ENCODE assay signal across 33 mouse cellular contexts in the genomic region with DNA sequence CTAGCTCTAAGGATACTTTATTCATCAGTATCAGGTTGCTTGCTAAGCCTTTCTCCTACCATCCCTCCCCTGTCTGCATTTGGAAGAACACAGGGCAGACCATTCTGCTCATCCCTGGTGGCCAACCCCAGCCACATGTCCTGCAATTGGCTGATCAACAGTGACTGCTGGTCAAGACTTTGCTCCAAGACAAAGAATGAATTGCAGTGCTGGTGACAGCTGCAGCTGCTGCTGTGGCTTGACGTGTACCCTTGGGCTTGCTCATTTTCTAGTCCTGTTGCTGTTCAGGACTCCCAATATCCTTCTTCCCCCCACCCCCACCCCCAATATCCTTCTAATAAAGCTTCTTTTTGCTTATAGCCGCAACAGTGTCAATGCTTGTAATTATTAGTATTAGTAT.
"Had no signal": no experiment of that assay in that cellular context is flagged by ENCODE, and none has a peak within 500 bp of the region (broad histone marks: within the 10 kb centered on the region; RNA-seq: fewer than 3 reads in every experiment).

No protein-coding gene starts in this region.

- H3K36me3 ChIP-seq: heart, embryonic 13.5 days; heart, embryonic 15.5 days; hindbrain, embryonic 10.5 days; hindbrain, embryonic 12.5 days; hindbrain, embryonic 13.5 days; hindbrain, embryonic 15.5 days; intestine, embryonic 15.5 days; kidney, embryonic 15.5 days had no signal

- H3K4me2 ChIP-seq: heart, embryonic 11.5 days; heart, embryonic 13.5 days; heart, embryonic 15.5 days; hindbrain, embryonic 12.5 days; hindbrain, embryonic 13.5 days; hindbrain, embryonic 14.5 days; hindbrain, embryonic 15.5 days; intestine, embryonic 15.5 days; kidney, embryonic 15.5 days had no signal

- H3K27ac ChIP-seq: heart, embryonic 13.5 days; heart, embryonic 15.5 days; hindbrain, embryonic 10.5 days; hindbrain, embryonic 12.5 days; hindbrain, embryonic 13.5 days; hindbrain, embryonic 14.5 days; hindbrain, embryonic 15.5 days; hindbrain, postnatal 0 days; intestine, embryonic 15.5 days; kidney, embryonic 15.5 days; kidney, postnatal 0 days; layer of hippocampus, adult 2 months; left cerebral cortex, adult 2 months had no signal

- H3K4me3 ChIP-seq: heart, embryonic 13.5 days; heart, embryonic 15.5 days; hindbrain, embryonic 10.5 days; hindbrain, embryonic 12.5 days; hindbrain, embryonic 13.5 days; hindbrain, embryonic 15.5 days; intestine, embryonic 15.5 days; kidney, embryonic 15.5 days; layer of hippocampus, adult 2 months; left cerebral cortex, adult 2 months had no signal

- ATAC-seq: hindbrain, embryonic 16.5 days; hindbrain, postnatal 0 days; inflammation-experienced regulatory T-cells, adult 6 months; intestine, embryonic 15.5 days; intestine, embryonic 16.5 days; intestine, postnatal 0 days had no signal

- DNase-seq: heart, postnatal 10 days; heart, postnatal 14 days; heart, postnatal 36 days; heart, postnatal 4 days; kidney, adult 11 months; kidney, adult 18-20 months; kidney, adult 8-10 months; kidney, adult 9 months; kidney, postnatal 10 days; kidney, postnatal 14 days; kidney, postnatal 25 days; kidney, postnatal 36 days; kidney, postnatal 4 days; layer of hippocampus, adult 9-11 months; layer of hippocampus, postnatal 36 days had no signal

- H3K9me3 ChIP-seq: heart, embryonic 15.5 days; hindbrain, embryonic 10.5 days; hindbrain, embryonic 12.5 days; hindbrain, embryonic 13.5 days; hindbrain, embryonic 15.5 days; intestine, embryonic 15.5 days; kidney, embryonic 15.5 days had no signal

- H3K27me3 ChIP-seq: heart, embryonic 13.5 days; heart, embryonic 15.5 days; hindbrain, embryonic 12.5 days; hindbrain, embryonic 13.5 days; hindbrain, embryonic 15.5 days; intestine, embryonic 15.5 days; kidney, embryonic 15.5 days had no signal

- H3K9ac ChIP-seq: heart, embryonic 13.5 days; heart, embryonic 15.5 days; hindbrain, embryonic 12.5 days; hindbrain, embryonic 13.5 days; hindbrain, embryonic 14.5 days; hindbrain, embryonic 15.5 days; intestine, embryonic 15.5 days; kidney, embryonic 15.5 days had no signal
